ENCODE assay signal across 8 mouse cellular contexts in genomic region chr1:195232658-195233057, GRCm38 (mm10). TPM values are rescaled to one million over a fixed set of nuclear protein-coding genes. Genes with fewer than 3 reads are reported as not detected.
DNase-seq lines count a peak whose midpoint lies in the region; ATAC-seq and TF ChIP-seq lines count a peak whose summit lies in the region.

No protein-coding gene starts in this region.

- no peaks in the 10 kb centered on the region for H3K36me3 ChIP-seq in C2C12 (ENCODE audit: control insufficient read depth, insufficient read depth)
- no peaks in the 10 kb centered on the region for H3K36me3 ChIP-seq in liver, embryonic 11.5 days (ENCODE audit: control insufficient read depth, insufficient read depth, low read length)

- no peaks in the 10 kb centered on the region for H3K79me3 ChIP-seq in C2C12 (ENCODE audit: low read depth)

- no peak overlapping the region for H3K4me2 ChIP-seq in liver, embryonic 11.5 days

- no peak overlapping the region for H3ac ChIP-seq in C2C12 (ENCODE audit: control insufficient read depth, insufficient read length, low read depth)

- no peaks in the 10 kb centered on the region for H3K27me3 ChIP-seq in C2C12 (ENCODE audit: control insufficient read depth, insufficient read depth, insufficient read length)
- no peaks in the 10 kb centered on the region for H3K27me3 ChIP-seq in liver, embryonic 11.5 days (replicated peaks; ENCODE audit: control insufficient read depth, insufficient read depth, low read length)

- no peaks in the 10 kb centered on the region for H3K79me2 ChIP-seq in C2C12 (ENCODE audit: control insufficient read depth, insufficient read depth)

- H3K27ac ChIP-seq in liver, embryonic 11.5 days (ENCODE audit: low read depth, low read length), result no peak overlapping the region

- peak; percentile 74 for ATAC-seq in liver, embryonic 11.5 days (replicated peaks; ENCODE audit: low FRiP score)

- no peak overlapping the region for H3K9ac ChIP-seq in liver, embryonic 11.5 days (ENCODE audit: low read depth, low read length)

- DNase-seq in MEL-GATA-1-ER (ENCODE audit: extremely low read depth, low read depth), result peak; percentile 68
- peak; percentile 15 for DNase-seq in cerebellum, adult 9-11 months
- peak; percentile 43 to 76 for DNase-seq in frontal cortex, adult 2 months (ENCODE audit: extremely low spot score in 1 of 2, low spot score in 1 of 2)
- DNase-seq in kidney, adult 9 months, result peak; percentile 79
- no peak for DNase-seq in liver, embryonic 11.5 days (ENCODE audit: low spot score)
- peak; percentile 29 to 52 for DNase-seq in natural killer cell, adult 2 months (ENCODE audit: low spot score in 2 of 2)
- peak; percentile 9 to 12 for DNase-seq in thymus, postnatal 36 days

- peak; percentile 25 for TF ChIP-seq CTCF in C2C12 (IDR thresholded peaks at IDR 0.05; ENCODE audit: control insufficient read depth, insufficient read depth, insufficient read length)

- no peaks in the 10 kb centered on the region for H3K9me3 ChIP-seq in liver, embryonic 11.5 days (ENCODE audit: control insufficient read depth, low read length)

- no peaks in the 10 kb centered on the region for H3K4me1 ChIP-seq in liver, embryonic 11.5 days (replicated peaks; ENCODE audit: control insufficient read depth, insufficient read depth, low read length)

- no peak overlapping the region for H3K4me3 ChIP-seq in C2C12 (ENCODE audit: insufficient read depth, poor library complexity, severe bottlenecking)
- H3K4me3 ChIP-seq in liver, embryonic 11.5 days (ENCODE audit: low read depth, low read length), result no peak overlapping the region

TF ChIP-seq in C2C12, 6 proteins besides CTCF, POLR2A, EP300 and RAD21:
- TF ChIP-seq CEBPB (IDR thresholded peaks at IDR 0.05; ENCODE audit: low read depth) (no peak), MYOD1 (IDR thresholded peaks at IDR 0.05; ENCODE audit: control insufficient read depth, insufficient read length, low read depth) (no peak), USF1 (IDR thresholded peaks at IDR 0.05; ENCODE audit: low read depth) (no peak), FOSL1 (IDR thresholded peaks at IDR 0.05; ENCODE audit: insufficient read depth, low read length, poor library complexity, severe bottlenecking) (no peak), MAX (IDR thresholded peaks at IDR 0.05) (no peak), MYOG (IDR thresholded peaks at IDR 0.05; ENCODE audit: control insufficient read depth, extremely low read depth, insufficient read length) (no peak)

RNA-seq across cellular contexts. Expression of gene Cr2, which starts 56.1 kb away (rescaled TPM):
- 0.02 TPM for polyA plus RNA-seq in C2C12 (2012; fragmentation: generic; extraction: Trizol)
- polyA plus RNA-seq in frontal cortex, adult 2 months (2012; rRNA removed), result 0.27 and 0.58 TPM in 2 replicates
- polyA plus RNA-seq in liver, embryonic 11.5 days (2014; fragmentation: Nextera tagmentation; extraction: Ambion mirVana), result 0.18 and 0.27 TPM in 2 replicates
